Mouse (Mus musculus): ENCODE results near the gene Prrg2. TPM values are rescaled to one million over a fixed set of nuclear protein-coding genes. Genes with fewer than 3 reads are reported as not detected.
A peak's percentile ranks its signal among the peaks of the same experiment; 100 is the strongest.

The Prrg2 gene
- total RNA-seq, 1 experiment = 11.4 TPM

- Histone ChIP-seq H3K4me3 (ENCODE audit: insufficient read depth in 1 of 2, low read depth in 1 of 2, low read length in 2 of 2, poor library complexity in 1 of 2, severe bottlenecking in 1 of 2) (peak overlapping the region; percentile 4 to 12; a peak in 1 of 4 replicates), H3K4me1 (ENCODE audit: control insufficient read depth in 2 of 2, insufficient read depth in 2 of 2, low read length in 2 of 2, poor library complexity in 1 of 2) (peaks cover 4 to 23% of the 10 kb centered on the region in 2 experiments; a peak in 3 of 4 replicates), H3K27ac (ENCODE audit: insufficient read depth, low read depth, low read length, poor library complexity, severe bottlenecking) (peak overlapping the region; percentile 18; the same call in 1 of the 2 replicates), H3K9ac (ENCODE audit: insufficient read depth, low read depth, low read length, poor library complexity, severe bottlenecking) (no peak overlapping the region), H3K36me3 (ENCODE audit: control insufficient read depth, insufficient read depth, low read length, poor library complexity, severe bottlenecking) (no peaks in the 10 kb centered on the region), H3K9me3 (ENCODE audit: control insufficient read depth, insufficient read depth, low read depth, low read length) (no peaks in the 10 kb centered on the region)
- no peak for TF ChIP-seq ZNF384 (IDR thresholded peaks at IDR 0.05; ENCODE audit: low read depth, low read length)
- TF ChIP-seq CHD2 (IDR thresholded peaks at IDR 0.05; ENCODE audit: low read depth, low read length) = no peak
- no peak for TF ChIP-seq MAFK (IDR thresholded peaks at IDR 0.05; ENCODE audit: insufficient read depth, low read depth, low read length)
- TF ChIP-seq HCFC1 (IDR thresholded peaks at IDR 0.05; ENCODE audit: borderline replicate concordance, insufficient read depth, low read length) = no peak
- TF ChIP-seq ZC3H11A (IDR thresholded peaks at IDR 0.05; ENCODE audit: borderline replicate concordance, low read depth, low read length) = no peak
- DNase-seq (ENCODE audit: low read depth, low spot score) = no peak
- in situ Hi-C loops (cut with MboI; ENCODE audit: low sequenced_read_pairs in 2 of 2, unreplicated experiment in 2 of 2) = no loop called here
Observed at GRCm38 (mm10) chr7:45106441-45106840, 44.0 kb upstream of the Prrg2 start.

GRCm38 (mm10) chr7:45105491-45105890 lies 43.0 kb upstream of the Prrg2 start:
- Histone ChIP-seq H3K4me1 (ENCODE audit: control insufficient read depth in 2 of 2, insufficient read depth in 2 of 2, low read length in 2 of 2, poor library complexity in 1 of 2) (peaks cover 3 to 18% of the 10 kb centered on the region in 2 experiments; a peak in 2 of 4 replicates), H3K4me3 (ENCODE audit: insufficient read depth in 1 of 2, low read depth in 1 of 2, low read length in 2 of 2, poor library complexity in 1 of 2, severe bottlenecking in 1 of 2) (no peak overlapping the region), H3K9ac (ENCODE audit: insufficient read depth, low read depth, low read length, poor library complexity, severe bottlenecking) (peak overlapping the region; percentile 16; the same call in 1 of the 2 replicates), H3K36me3 (ENCODE audit: control insufficient read depth, insufficient read depth, low read length, poor library complexity, severe bottlenecking) (no peaks in the 10 kb centered on the region), H3K27ac (ENCODE audit: insufficient read depth, low read depth, low read length, poor library complexity, severe bottlenecking) (no peak overlapping the region), H3K9me3 (ENCODE audit: control insufficient read depth, insufficient read depth, low read depth, low read length) (no peaks in the 10 kb centered on the region)
- TF ChIP-seq MAFK (IDR thresholded peaks at IDR 0.05; ENCODE audit: insufficient read depth, low read depth, low read length) (no peak), HCFC1 (IDR thresholded peaks at IDR 0.05; ENCODE audit: borderline replicate concordance, insufficient read depth, low read length) (no peak), ZC3H11A (IDR thresholded peaks at IDR 0.05; ENCODE audit: borderline replicate concordance, low read depth, low read length) (no peak), ZNF384 (IDR thresholded peaks at IDR 0.05; ENCODE audit: low read depth, low read length) (no peak), CHD2 (IDR thresholded peaks at IDR 0.05; ENCODE audit: low read depth, low read length) (no peak)
- in situ Hi-C loops (cut with MboI; ENCODE audit: low sequenced_read_pairs in 2 of 2, unreplicated experiment in 2 of 2) = no loop called here
- DNase-seq (ENCODE audit: low read depth, low spot score) = no peak

GRCm38 (mm10) chr7:45104941-45105340 lies 42.5 kb upstream of the Prrg2 start:
- no peaks in the 10 kb centered on the region for H3K9me3 ChIP-seq (ENCODE audit: control insufficient read depth, insufficient read depth, low read depth, low read length)
- in situ Hi-C loops (cut with MboI; ENCODE audit: low sequenced_read_pairs in 2 of 2, unreplicated experiment in 2 of 2) = no loop called here
- DNase-seq (ENCODE audit: low read depth, low spot score) = no peak
- H3K36me3 ChIP-seq (ENCODE audit: control insufficient read depth, insufficient read depth, low read length, poor library complexity, severe bottlenecking) = no peaks in the 10 kb centered on the region
- TF ChIP-seq ZC3H11A (IDR thresholded peaks at IDR 0.05; ENCODE audit: borderline replicate concordance, low read depth, low read length) = no peak
- TF ChIP-seq CHD2 (IDR thresholded peaks at IDR 0.05; ENCODE audit: low read depth, low read length) = no peak
- no peak overlapping the region for H3K9ac ChIP-seq (ENCODE audit: insufficient read depth, low read depth, low read length, poor library complexity, severe bottlenecking)
- H3K4me3 ChIP-seq (ENCODE audit: insufficient read depth in 1 of 2, low read depth in 1 of 2, low read length in 2 of 2, poor library complexity in 1 of 2, severe bottlenecking in 1 of 2) = no peak overlapping the region
- H3K27ac ChIP-seq (ENCODE audit: insufficient read depth, low read depth, low read length, poor library complexity, severe bottlenecking) = no peak overlapping the region
- H3K4me1 ChIP-seq (ENCODE audit: control insufficient read depth in 2 of 2, insufficient read depth in 2 of 2, low read length in 2 of 2, poor library complexity in 1 of 2) = peaks cover 3 to 16% of the 10 kb centered on the region in 2 experiments; a peak in 2 of 4 replicates

GRCm38 (mm10) chr7:45103652-45104180 lies 41.2 kb upstream of the Prrg2 start, which contains the start of gene Fcgrt:
Fcgrt (minus strand) TSS chr7:45103851.
- H3K4me3 ChIP-seq (ENCODE audit: insufficient read depth in 1 of 2, low read depth in 1 of 2, low read length in 2 of 2, poor library complexity in 1 of 2, severe bottlenecking in 1 of 2) = no peak within 1 kb of the TSS
- no peaks in the 10 kb centered on the region for H3K9me3 ChIP-seq (ENCODE audit: control insufficient read depth, insufficient read depth, low read depth, low read length)
- no peak within 1 kb of the TSS for H3K27ac ChIP-seq (ENCODE audit: insufficient read depth, low read depth, low read length, poor library complexity, severe bottlenecking)
- no peak for DNase-seq (ENCODE audit: low read depth, low spot score)
- H3K4me1 ChIP-seq (ENCODE audit: control insufficient read depth in 2 of 2, insufficient read depth in 2 of 2, low read length in 2 of 2, poor library complexity in 1 of 2) = peaks cover 3 to 16% of the 10 kb centered on the region in 2 experiments; a peak in 2 of 4 replicates
- no peak for TF ChIP-seq ZNF384 (IDR thresholded peaks at IDR 0.05; ENCODE audit: low read depth, low read length)
- TF ChIP-seq ZC3H11A (IDR thresholded peaks at IDR 0.05; ENCODE audit: borderline replicate concordance, low read depth, low read length) = no peak
- TF ChIP-seq MAFK (IDR thresholded peaks at IDR 0.05; ENCODE audit: insufficient read depth, low read depth, low read length) = no peak
- TF ChIP-seq HCFC1 (IDR thresholded peaks at IDR 0.05; ENCODE audit: borderline replicate concordance, insufficient read depth, low read length) = no peak
- TF ChIP-seq CHD2 (IDR thresholded peaks at IDR 0.05; ENCODE audit: low read depth, low read length) = no peak
- no peaks in the 10 kb centered on the region for H3K36me3 ChIP-seq (ENCODE audit: control insufficient read depth, insufficient read depth, low read length, poor library complexity, severe bottlenecking)
- no peak within 1 kb of the TSS for H3K9ac ChIP-seq (ENCODE audit: insufficient read depth, low read depth, low read length, poor library complexity, severe bottlenecking)
- in situ Hi-C loops (cut with MboI; ENCODE audit: low sequenced_read_pairs in 2 of 2, unreplicated experiment in 2 of 2) = no loop called here
